Mouse (Mus musculus) frontal cortex, postnatal 25 days (tissue): ENCODE data around the gene Gm47841.
A peak's percentile ranks its signal among the peaks of the same experiment; 100 is the strongest.

ENCODE experiments used
- DNase-seq, 2 experiments: peaks; one replicate each; pipeline ENCODE4 v3.0.0; 2022; ENCODE audit warnings: low spot score in 2 of 2

Gene Gm47841

DNA sequence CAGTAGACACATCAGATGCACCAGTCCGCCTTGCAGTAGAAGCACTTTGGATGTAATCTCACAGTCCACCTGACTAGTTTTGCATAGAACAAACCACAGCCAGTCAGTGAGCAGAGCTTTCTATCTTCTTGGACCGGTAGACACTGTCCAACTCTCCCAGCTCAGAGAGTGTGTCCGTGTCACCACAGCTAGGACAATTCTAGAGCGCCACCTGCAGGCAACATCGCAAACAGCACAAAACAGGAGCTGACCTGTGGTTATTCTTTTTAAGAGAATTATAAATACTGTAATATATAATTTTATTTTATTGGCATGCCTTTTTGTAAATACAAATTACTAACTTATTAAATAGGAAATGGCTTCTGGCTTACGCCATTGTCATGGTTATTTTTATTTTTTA is 4.6 kb downstream of the Gm47841 start:
- peak; percentile 64 to 65 for DNase-seq

GRCm38 (mm10) chr15:101041966-101042365 is 5.2 kb downstream of the Gm47841 start:
- DNase-seq: no peak

DNA sequence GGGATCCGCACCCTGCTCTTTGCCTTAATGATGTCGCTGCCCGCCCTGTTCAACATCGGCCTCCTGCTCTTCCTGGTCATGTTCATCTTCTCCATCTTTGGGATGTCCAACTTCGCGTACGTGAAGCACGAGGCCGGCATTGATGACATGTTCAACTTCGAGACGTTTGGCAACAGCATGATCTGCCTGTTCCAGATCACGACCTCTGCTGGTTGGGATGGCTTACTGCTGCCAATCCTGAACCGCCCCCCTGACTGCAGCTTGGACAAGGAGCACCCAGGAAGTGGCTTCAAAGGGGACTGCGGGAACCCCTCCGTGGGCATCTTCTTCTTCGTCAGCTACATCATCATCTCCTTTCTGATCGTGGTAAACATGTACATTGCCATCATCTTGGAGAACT is 7.5 kb downstream of the Gm47841 start:
- DNase-seq: no peak

GRCm38 (mm10) chr15:101028960-101029359 is 18.2 kb downstream of the Gm47841 start:
- DNase-seq: no peak

DNA sequence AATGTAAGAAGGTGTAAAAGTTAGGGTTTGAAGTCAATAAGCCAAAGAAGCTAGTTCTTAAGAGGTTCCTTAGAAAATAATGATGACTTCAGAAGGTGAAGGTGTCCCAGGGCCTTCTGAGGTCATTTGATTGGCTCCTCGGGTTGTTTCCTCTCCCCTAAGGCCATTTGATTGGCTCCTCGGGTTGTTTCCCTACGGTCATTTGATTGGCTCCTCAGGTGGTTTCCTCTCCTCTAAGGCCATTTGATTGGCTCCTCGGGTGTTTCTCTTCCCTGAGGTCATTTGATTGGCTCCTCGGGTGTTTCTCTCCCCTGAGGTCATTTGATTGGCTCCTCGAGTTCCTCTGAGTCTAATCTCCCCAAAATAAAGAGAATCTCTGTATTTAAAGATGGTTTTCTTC is 35.8 kb downstream of the Gm47841 start:
- no peak for DNase-seq

- DNase-seq: no peak
Observed at GRCm38 (mm10) chr15:101008386-101009010, 38.7 kb downstream of the Gm47841 start.

- DNase-seq: no peak
Observed at GRCm38 (mm10) chr15:101007236-101007635, 40.0 kb downstream of the Gm47841 start.

- DNase-seq: no peak
Observed at GRCm38 (mm10) chr15:101006251-101007040, 40.8 kb downstream of the Gm47841 start.

DNA sequence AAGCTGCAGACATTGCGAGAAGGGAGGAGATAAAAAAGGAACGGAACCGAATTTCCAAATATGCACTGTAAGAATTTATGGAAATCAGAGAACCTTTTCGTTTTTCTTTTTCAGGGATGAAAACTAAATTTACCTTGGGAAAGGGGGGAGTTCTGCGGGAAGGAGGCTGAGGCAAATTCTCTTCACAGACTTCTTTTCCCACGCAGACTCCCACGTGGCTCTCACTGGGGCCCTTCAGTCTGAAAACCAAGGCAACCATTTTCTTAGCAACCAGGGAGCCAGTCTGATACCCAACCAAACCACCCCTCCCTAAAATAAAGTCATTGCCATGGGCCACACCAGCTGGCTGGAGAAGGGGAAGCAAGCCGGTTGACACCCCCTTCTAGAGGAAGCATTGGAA is 41.5 kb downstream of the Gm47841 start:
- peak in 1 of 2 experiments; percentile 50 for DNase-seq

DNA sequence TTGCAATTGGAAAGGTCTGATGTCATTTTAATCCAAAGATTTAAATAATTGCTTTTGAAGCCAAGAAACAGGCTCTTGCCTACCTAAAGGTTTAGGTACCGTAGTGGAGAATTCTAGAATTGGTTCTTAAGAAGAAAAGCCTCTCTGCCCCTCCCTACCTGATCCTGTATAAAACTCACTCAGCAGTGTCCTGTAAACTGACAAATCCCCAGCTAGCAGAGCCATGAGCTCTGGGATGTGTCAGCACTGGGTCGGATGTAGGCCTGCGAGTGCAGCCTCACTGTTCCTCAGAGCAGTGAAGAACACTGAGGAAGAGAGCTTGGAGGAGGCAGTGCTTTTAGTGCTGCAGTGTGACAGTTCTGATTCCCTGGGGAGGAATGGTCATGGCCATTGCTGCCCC is 42.7 kb downstream of the Gm47841 start:
- no peak for DNase-seq

- DNase-seq: no peak
Observed at GRCm38 (mm10) chr15:101002466-101002865, 44.7 kb downstream of the Gm47841 start.

DNA sequence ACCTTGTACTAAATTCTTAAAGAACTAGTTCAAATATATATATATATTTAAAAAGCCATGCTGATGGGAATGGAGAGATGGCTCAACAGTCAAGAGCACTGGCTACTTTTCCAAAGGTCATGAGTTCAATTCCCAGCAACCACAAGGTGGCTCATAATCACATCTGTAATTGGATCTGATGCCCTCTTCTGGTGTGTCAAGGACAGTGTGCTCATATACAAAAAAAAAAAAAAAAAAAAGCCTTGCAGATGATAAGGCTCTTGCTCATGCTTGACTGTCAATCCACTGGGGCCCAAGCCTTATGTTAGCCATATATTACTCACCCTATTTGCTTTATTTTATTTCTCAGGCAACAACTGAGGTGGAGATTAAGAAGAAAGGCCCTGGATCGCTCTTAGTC is 45.5 kb downstream of the Gm47841 start:
- no peak for DNase-seq

DNA sequence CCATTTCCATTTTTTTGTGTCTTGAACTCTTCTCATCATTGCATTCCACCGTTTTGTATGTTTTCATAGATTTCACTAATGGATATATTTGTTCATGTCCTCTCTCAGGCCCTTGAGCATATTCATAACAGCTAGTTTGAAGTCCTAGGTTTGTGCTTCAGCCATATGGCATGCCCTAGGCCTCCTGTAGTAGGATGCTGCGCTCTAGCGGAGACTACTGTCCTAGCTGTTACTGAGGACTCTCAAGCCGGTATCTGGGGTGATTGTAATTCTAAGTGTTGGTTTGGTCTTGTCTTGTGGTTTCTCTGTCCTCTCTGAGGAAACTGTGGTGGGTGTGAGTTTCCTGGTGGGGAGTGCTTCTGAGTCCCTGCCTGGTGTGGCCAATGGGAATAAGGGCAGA is 50.1 kb downstream of the Gm47841 start:
- DNase-seq: no peak
